Mouse (Mus musculus): ENCODE data around the gene Krit1.
"Not testable (repeated sequence)": the region's sequence is repeated elsewhere in the genome, so short reads cannot be mapped to it uniquely, and the experiment has no call there.

The Krit1 gene

GRCm38 (mm10) chr5:3802433-3803291 lies at the start of gene Krit1, which contains the start of gene Ankib1:
TSS of gene Krit1 (plus strand) at chr5:3803184.
TSS of gene Ankib1 (minus strand) at chr5:3802925.
- peak; percentile 82 for DNase-seq (ENCODE audit: low spot score)

- no peak for DNase-seq (ENCODE audit: low spot score)
Measured at GRCm38 (mm10) chr5:3771512-3771911, 31.5 kb upstream of the Krit1 start.

GRCm38 (mm10) chr5:3772017-3772416 lies 31.0 kb upstream of the Krit1 start:
- no peak for DNase-seq (ENCODE audit: low spot score)

DNA sequence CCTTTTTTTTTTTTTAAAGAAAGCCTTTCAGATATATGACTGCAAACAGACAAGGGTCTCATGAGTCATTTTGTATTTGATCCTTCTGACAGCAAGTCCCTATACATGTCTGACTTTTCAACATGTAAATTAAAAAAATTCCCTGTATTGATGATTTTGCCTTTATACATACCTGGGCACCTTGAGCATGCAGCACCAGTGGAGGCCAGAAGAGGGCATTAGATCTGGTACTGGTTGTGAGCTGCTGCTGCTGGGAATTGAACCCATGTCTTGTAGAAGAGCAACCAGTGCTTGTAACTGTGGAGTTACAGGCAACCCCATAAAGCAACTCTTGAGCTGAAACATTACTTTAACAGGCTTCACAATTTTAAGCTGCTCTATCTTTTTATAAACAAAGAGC lies 20.3 kb upstream of the Krit1 start:
- DNase-seq (ENCODE audit: low spot score): no peak

- no peak for DNase-seq (ENCODE audit: low spot score)
Measured at GRCm38 (mm10) chr5:3783947-3784681, 18.9 kb upstream of the Krit1 start.

- DNase-seq (ENCODE audit: low spot score): no peak
Measured at GRCm38 (mm10) chr5:3784751-3785496, 18.1 kb upstream of the Krit1 start.

- no peak for DNase-seq (ENCODE audit: low spot score)
Measured at GRCm38 (mm10) chr5:3787548-3787947, 15.4 kb upstream of the Krit1 start.

DNA sequence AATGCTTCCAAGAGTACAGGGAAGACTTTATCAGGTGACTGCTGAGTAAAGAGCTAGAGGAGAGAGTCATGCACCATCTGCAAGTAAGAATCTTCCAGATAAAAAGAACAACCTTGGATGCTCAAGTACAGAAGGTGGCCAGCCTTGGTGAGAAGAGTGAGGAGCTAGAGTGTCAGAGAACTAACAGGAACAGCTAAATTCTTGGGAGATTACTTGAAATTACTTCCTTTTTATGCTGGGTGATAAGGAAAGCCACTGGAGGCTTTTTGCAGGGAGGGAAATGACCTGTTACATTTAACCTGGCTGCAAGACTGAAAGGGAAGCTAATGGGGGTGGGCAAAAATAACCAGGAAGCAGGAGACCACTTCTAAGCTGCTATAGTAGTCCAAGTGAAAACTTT lies 11.9 kb upstream of the Krit1 start:
- DNase-seq (ENCODE audit: low spot score): no peak

DNA sequence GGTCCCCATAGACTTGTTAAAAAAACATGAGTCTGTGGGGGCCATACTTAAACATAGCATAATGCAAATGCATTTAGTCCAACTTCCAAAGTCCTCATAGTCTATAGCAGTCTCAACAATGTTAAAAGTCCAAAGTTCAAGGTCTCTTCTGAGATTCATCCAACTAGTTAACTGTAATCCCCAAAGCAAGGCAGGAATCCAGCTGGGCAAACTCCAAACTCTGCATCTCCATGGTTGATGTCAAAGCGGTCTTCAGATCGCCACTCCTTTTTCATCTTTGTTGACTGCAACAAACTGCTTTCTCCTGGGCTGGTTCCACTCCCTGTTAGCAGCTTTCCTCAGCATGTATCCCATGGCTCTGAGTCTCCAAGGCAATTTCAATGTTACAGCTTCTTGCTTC lies 5.9 kb upstream of the Krit1 start:
- not testable (repeated sequence) for DNase-seq (ENCODE audit: low spot score)

DNA sequence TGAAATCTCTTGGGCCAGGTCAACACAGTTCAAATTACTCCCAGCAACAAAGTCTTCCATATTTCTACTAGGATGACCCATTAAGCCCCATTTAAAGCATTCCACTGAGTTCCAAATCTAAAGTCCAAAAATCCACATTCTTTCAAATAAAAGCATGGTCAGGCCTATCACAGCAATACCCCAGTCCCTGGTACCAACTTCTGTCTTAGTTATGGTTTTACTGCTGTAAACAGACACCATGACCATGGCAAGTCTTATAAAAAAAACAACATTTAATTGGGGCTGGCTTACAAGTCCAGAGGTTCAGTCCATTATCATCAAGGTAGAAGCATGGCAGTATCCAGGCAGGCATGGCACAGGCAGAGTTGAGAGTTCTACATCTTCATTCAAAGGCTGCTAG lies 4.3 kb upstream of the Krit1 start:
- DNase-seq (ENCODE audit: low spot score): not testable (repeated sequence)

DNA sequence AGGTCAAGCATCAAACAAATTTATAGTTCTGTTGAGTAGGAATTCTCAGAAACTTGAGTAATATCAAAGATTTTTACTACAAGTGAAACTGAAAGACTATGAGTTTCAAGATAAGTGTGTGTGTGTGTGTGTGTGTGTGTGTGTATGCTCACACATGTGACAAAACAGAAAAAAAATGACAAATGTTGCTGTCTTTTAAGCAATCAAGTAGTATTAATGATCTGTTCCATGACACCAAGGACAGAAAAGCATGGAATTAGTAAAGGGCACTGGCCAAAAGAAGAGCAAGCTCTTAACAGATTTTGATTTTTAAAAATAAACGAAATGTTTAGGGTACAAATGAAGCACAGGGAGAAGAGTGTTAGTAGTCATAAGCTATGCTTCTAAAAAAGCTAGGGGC lies 2.9 kb upstream of the Krit1 start:
- DNase-seq (ENCODE audit: low spot score): no peak

GRCm38 (mm10) chr5:3800881-3801280 lies 2.1 kb upstream of the Krit1 start:
- DNase-seq (ENCODE audit: low spot score): no peak

GRCm38 (mm10) chr5:3801672-3802432 lies 1.1 kb upstream of the Krit1 start:
- DNase-seq (ENCODE audit: low spot score): no peak

DNA sequence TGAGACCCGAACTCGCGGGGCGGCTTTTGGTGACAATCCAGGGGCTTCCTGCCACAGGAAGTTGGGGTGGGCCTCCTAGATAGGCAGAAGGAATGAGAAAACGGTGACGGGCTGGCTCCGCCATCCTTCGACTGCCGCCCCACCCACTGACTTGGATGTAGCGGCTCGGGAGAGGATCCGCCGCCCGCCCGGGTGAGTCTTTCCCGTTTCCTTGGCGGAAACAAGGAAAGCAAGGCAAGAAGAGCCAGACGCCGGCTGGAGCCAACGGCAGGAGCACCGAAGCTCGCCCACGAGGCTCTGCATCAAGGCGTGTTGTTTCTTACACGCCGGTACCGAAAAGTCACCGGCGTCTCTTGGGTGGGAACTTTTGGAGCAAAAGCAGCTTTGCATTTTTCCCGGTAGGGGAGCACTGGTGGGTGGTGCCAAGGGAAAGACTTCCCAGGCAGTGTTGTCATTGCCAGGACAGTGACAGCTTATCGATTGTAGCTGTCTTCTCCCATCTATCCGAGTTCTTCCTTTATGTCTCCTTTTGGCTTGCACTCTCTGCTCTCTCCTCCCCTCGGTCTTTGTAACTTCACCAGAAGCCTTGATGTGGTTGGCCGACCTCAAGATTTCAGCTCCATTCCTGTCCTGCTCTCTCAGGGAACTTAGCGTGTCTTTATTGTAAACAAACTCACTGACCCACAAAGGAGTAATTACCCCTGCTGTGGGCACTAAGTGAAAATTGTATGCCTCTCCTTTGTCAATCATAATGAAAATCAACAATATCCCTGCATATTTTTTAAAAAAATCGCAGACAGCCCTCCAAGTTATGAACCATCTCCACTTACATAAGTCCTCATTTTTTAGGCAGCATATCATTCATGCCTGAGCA lies 545 bp downstream of the Krit1 start:
- DNase-seq (ENCODE audit: low spot score): peak; percentile 40

GRCm38 (mm10) chr5:3808472-3808871 lies 5.5 kb downstream of the Krit1 start:
- no peak for DNase-seq (ENCODE audit: low spot score)

- DNase-seq (ENCODE audit: low spot score): no peak
Measured at GRCm38 (mm10) chr5:3834107-3834506, 31.1 kb downstream of the Krit1 start.

DNA sequence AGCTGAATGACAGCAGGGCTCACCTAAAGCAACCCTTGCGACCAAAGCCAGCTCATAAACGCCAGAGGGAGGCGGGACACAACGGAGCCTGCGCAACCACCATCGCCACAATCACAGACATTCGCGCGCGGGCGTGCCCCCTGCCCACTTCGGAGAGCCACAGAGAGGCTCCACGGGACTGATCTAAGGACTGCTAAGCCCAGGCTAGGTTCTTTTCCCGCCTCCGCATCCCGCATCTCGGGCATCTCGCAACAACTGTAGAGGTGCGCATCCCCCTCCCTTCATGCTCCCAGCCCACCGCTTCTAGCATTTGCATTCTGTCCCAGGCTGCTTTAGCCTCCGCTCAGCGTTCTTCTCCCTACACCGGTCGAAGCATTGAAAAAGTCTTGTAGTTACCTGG lies 42.0 kb downstream of the Krit1 start, which contains the start of gene Lrrd1:
Gene Lrrd1, plus strand, starts transcription at position 148 of the 400 bp plus-strand sequence.
- DNase-seq (ENCODE audit: low spot score): no peak

DNA sequence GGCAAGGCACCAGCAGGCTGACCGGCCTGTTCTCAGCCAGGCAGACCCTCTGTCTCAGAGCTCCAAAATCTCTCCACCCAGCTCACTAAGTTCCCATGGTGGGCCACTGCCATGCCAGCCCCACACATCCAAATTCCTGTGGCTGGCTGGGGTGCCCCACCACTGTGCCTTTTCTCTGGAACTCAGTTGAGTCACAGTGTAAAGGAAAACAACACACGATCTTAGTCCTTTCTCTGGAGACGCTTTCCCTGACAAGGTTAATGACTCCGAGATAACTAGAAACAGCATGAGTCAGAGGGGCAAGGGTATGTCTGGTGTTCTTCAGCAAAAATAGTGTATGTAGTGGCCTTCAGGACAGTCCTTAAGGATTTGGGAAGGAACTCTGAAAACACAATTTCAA lies 67.2 kb downstream of the Krit1 start:
- no peak for DNase-seq (ENCODE audit: low spot score)

DNA sequence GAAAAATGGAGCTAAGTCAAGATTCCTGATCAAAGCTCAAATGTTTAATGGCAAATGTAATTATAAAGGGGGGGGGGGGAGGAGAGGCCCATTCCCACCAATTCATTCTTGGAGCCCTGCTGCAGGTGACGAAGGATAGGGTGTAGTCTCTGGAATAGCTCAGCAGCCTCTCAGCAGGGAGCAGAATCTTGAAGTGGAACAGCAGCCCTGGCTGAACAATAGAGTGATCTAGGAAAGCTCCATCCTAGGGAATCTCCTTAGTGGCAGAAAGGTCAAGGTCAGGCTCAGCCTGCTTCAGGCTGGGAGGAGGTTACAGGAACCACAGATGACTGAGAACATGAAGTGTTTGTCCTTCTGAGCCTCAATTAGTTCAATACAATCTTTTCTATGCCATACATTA lies 69.4 kb downstream of the Krit1 start:
- DNase-seq (ENCODE audit: low spot score): no peak

- DNase-seq (ENCODE audit: low spot score): no peak
Measured at GRCm38 (mm10) chr5:3873485-3873884, 70.5 kb downstream of the Krit1 start.

DNA sequence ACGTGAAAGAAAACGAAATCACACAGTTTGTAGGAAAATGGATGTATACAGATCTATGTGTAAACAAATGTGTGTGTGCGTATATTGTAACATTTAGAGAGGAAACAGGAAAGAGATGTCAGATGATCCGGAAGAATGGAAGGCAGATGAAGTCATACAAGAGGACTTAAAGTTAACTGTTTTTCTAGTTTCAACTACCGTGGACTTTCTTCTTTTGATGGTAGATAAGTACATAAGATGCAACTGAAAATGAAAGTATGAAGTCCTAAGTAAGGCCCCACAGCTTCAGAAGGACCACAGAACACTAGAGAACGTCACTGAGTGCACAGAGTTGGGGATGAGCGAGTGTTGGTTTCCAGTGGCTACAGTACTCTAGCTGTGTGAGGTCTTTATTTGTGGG lies 83.9 kb downstream of the Krit1 start:
- not testable (repeated sequence) for DNase-seq (ENCODE audit: low spot score)

All from c-Kit-positive CD71-positive TER-119-positive erythroid progenitor cells, embryonic 14.5 days (primary cell).